Mouse (Mus musculus) small intestine, adult 2 months (tissue): ENCODE measurements around the gene Taf5l. TPM values are rescaled to one million over a fixed set of nuclear protein-coding genes. Genes with fewer than 3 reads are reported as not detected.

Source experiments
- H3K27ac ChIP-seq: fragments of 200-500 bp; 2 replicates; pipeline ENCODE4 v1.5.1; 2012; ENCODE audit warnings: low read depth, low read length, control low read depth, inconsistent platforms; ENCODE audit not compliant: insufficient read depth
- H3K27me3 ChIP-seq: fragments of 200-500 bp; 2 replicates; pipeline ENCODE4 v1.6.1; 2012; ENCODE audit warnings: mild to moderate bottlenecking, moderate library complexity, low read length, inconsistent platforms; ENCODE audit not compliant: control insufficient read depth, insufficient read depth
- H3K36me3 ChIP-seq: fragments of 200-500 bp; 2 replicates; pipeline ENCODE4 v1.6.1; 2012; ENCODE audit warnings: mild to moderate bottlenecking, low read length, control low read depth, inconsistent platforms; ENCODE audit not compliant: control insufficient read depth, insufficient read depth
- H3K4me1 ChIP-seq: fragments of 200-500 bp; 2 replicates; pipeline ENCODE4 v1.6.1; 2012; ENCODE audit warnings: low read length, inconsistent platforms, mixed read lengths; ENCODE audit not compliant: control insufficient read depth, insufficient read depth, insufficient read length
- H3K4me3 ChIP-seq: fragments of 200-500 bp; 2 replicates; pipeline ENCODE4 v1.5.1; 2012; ENCODE audit warnings: low read depth, mild to moderate bottlenecking, control low read depth, inconsistent platforms, low read length, moderate library complexity
- CTCF ChIP-seq: fragments of 200-500 bp; IDR thresholded peaks from 2 replicates; pipeline ENCODE4 v1.5.1; 2012; ENCODE audit warnings: low read depth, mild to moderate bottlenecking, control low read depth, inconsistent platforms, low read length, moderate library complexity, mixed read lengths; ENCODE audit not compliant: insufficient replicate concordance, insufficient read length; ENCODE audit errors: extremely low read depth
- POLR2A ChIP-seq: fragments of 200-500 bp; IDR thresholded peaks from 2 replicates; pipeline ENCODE4 v1.6.1; 2012; ENCODE audit warnings: low read depth, mild to moderate bottlenecking, control low read depth, inconsistent platforms, low read length, moderate library complexity
- WGBS: fragments of 180-500 bp; shearing (Covaris S2); methylation state at CpG from one replicate; pipeline ENCODE4 v1.1.7; 2018; 5-methylcytosine and 5-hydroxymethylcytosine counted together
- polyA plus RNA-seq: library from polyadenylated mRNA; depleted of rRNA; stranded (reverse); fragments of >200 nt; gene quantifications from 2 replicates; pipeline ENCODE4 v1.2.3, GENCODE M21; 2012

The Taf5l gene
- polyA plus RNA-seq, 1 experiment = 29.2 TPM

DNA sequence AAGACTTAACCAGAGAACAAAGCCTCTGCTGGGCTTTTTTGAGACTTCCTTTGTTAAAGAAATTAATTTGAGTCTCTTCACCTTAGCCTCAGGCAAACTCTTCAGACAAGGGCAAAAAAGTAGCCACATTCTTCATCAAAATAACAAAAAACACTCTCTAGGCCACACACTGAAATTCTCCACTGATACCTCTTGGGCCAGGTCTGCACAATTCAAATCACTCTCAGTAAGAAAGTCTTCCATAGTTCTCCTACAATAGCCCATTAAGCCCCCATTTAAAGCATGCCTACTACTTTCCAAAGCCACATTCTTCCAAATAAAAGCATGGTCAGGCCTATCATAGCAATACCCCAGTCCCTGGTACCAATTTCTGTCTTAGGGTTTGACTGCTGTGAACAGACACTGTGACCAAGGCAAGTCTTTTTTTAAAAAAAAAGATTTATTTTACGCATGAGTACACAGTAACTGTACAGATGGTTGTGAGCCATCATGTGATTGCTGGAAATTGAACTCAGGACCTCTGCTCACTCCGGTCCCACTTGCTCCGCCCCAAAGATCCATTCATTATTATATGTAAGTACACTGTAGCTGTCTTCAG is 9.1 kb downstream of the Taf5l start:
- Histone ChIP-seq H3K27ac (no peak overlapping the region), H3K36me3 (peaks cover 22% of the 10 kb centered on the region), H3K4me1 (peaks cover 11% of the 10 kb centered on the region), H3K4me3 (no peak overlapping the region), H3K27me3 (no peaks in the 10 kb centered on the region)
- 83% methylated on average over 3 of the region's 3 CpGs for WGBS
- TF ChIP-seq CTCF (no peak), POLR2A (no peak)

DNA sequence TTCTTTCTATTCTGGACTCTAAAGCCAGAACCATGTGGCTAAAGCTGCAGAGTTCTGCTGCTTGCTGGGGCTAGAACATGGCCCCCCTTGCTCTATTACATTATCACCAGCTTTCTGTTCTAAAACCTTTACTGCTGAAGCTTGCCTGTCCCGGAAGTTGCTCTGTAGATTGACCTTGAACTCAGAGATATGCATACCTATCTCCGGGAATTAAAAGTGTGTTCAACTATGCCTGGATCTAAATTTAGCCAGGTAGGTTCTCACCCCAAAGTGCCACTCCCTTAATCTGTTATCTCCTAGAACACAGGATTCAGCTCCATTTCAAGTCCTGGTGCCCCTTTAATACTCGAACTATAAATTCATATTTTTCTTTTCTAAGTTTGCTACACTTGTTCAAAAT is 9.6 kb downstream of the Taf5l start:
- Histone ChIP-seq H3K27ac (no peak overlapping the region), H3K4me3 (no peak overlapping the region), H3K27me3 (no peaks in the 10 kb centered on the region), H3K4me1 (peaks cover 11% of the 10 kb centered on the region), H3K36me3 (peaks cover 27% of the 10 kb centered on the region)
- no peak for TF ChIP-seq POLR2A
- 23% methylated on average over 3 of the region's 3 CpGs for WGBS

DNA sequence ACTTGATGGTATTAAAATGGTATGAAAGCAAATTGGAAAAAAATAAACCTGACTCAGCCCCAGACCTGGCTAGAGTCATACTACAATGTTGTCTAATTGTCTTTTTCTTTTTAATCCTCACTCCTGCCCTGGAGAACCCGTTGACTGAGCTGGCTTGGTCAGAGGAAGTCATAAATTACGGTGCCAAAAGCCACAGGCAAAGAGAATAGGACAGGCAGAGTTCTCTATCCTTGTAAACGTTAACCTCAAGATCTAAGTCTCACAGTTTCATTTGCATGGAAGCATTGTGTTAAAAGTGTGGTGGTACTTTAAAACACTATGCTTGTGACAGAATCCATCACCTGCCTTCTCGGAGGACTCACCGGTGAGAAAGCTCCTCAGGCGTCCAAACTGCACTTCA is 13.4 kb downstream of the Taf5l start:
- 75% methylated on average over 6 of the region's 6 CpGs for WGBS

DNA sequence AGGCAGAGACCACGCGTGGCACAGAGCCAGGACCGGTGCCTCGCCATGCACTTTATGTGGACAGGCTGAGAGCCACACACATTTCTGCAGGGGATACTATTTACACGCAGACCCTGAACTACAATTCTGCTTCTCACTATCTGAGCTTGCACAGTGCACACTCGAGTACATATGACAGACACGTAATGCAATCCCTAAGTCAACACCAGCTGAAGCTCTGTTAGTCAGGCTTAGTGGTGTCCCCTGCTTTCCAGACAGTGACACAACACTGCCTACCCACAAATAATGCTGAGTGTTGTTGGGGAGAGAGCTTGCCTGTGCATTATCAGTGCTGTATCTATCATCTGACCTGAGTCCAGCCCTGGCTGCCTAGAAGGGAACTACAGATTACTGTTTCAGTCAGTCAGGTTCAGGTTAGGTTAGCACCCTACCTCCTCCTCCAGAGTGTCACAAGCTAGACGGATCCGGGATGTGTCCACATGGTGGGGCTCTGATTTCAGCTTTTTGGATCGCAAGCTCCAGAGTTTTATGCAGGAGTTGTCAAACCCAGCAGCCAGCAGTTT is 18.6 kb downstream of the Taf5l start:
- Histone ChIP-seq H3K4me1 (no peaks in the 10 kb centered on the region), H3K27me3 (no peaks in the 10 kb centered on the region), H3K4me3 (no peak overlapping the region), H3K36me3 (peaks cover 62% of the 10 kb centered on the region), H3K27ac (no peak overlapping the region)
- 87% methylated on average over 10 of the region's 10 CpGs for WGBS
- TF ChIP-seq CTCF (no peak), POLR2A (no peak)

More for the DNA sequence above, 13.4 kb downstream of the Taf5l start:
- Histone ChIP-seq H3K4me3 (no peak overlapping the region), H3K27ac (no peak overlapping the region), H3K27me3 (no peaks in the 10 kb centered on the region), H3K36me3 (peaks cover 56% of the 10 kb centered on the region), H3K4me1 (peaks cover 5% of the 10 kb centered on the region; the same call in 1 of the 2 replicates)
- TF ChIP-seq CTCF (no peak), POLR2A (no peak)

DNA sequence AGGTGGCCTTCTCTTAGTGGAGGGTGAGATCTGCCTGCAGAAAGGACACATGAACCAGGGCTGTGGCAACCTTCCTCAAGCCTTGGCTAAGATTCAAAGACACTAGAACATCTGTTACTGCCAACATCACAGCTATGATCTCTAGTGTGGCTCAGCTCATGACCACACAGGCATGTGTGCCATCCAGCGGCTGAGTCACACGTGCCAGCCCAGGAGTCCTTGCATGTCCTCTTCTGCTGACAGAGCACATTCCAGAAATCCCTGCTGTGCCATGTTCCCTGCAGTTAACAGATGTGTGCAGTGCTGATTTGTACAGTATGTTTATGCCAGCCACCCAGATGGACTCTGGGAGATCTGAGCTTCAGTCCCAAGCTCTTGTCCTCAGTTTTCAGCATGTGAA is 21.6 kb downstream of the Taf5l start:
- Histone ChIP-seq H3K27ac (no peak overlapping the region), H3K36me3 (peaks cover 48% of the 10 kb centered on the region)

DNA sequence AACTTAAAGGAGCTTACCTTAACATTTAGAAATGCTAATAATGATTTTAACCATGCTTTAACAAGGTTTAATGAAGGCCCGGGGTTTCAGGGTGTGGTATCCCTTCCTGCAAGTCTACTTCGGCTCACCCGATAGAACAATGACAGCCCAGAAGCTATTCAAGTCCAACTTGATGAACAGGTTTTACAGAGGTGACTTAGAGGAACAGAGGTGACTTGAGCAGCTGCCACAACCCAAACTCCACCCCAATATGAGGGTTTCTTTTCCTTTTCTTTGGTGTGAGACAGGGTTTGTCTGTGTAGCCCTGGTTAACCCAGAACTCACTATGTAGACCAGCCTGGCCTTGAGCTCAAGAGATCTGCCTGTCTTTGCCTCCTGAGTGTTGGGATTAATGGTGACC is 27.2 kb downstream of the Taf5l start:
- TF ChIP-seq CTCF (no peak), POLR2A (no peak)
- 24% methylated on average over 3 of the region's 3 CpGs for WGBS
- Histone ChIP-seq H3K4me1 (peaks cover 8% of the 10 kb centered on the region), H3K36me3 (peaks cover 13% of the 10 kb centered on the region), H3K4me3 (no peak overlapping the region), H3K27ac (peak overlapping the region; percentile 62), H3K27me3 (no peaks in the 10 kb centered on the region)

More for the DNA sequence above, 21.6 kb downstream of the Taf5l start:
- TF ChIP-seq POLR2A (no peak), CTCF (no peak)
- peaks cover 2% of the 10 kb centered on the region; the same call in 1 of the 2 replicates for H3K4me1 ChIP-seq
- no peak overlapping the region for H3K4me3 ChIP-seq
- WGBS = 58% methylated on average over 2 of the region's 2 CpGs
- H3K27me3 ChIP-seq = no peaks in the 10 kb centered on the region

DNA sequence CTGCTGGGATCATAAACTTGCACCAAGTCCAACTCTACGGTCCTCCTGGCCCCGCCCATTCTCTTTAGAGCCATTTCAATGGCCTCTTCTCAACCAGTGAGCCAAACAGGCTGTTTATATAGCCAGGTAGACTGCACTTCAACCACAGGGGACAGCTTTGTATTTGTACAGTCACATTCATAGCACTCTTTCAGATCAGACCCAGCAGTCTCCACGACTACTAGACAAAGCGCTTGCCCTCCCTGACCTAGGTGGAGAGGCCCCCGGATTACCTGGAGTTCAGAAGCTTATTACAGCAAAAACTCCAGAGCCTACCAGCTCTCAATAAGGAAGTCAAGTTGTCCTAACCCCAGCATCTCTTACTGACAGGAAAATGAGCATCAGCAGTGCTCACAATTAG is 27.6 kb downstream of the Taf5l start:
- H3K4me1 ChIP-seq = peaks cover 11% of the 10 kb centered on the region
- H3K27ac ChIP-seq = peak overlapping the region; percentile 62
- H3K4me3 ChIP-seq = no peak overlapping the region
- H3K36me3 ChIP-seq = peaks cover 11% of the 10 kb centered on the region
- TF ChIP-seq POLR2A = no peak
- no peak for TF ChIP-seq CTCF
- WGBS = 42% methylated on average over 5 of the region's 5 CpGs
- no peaks in the 10 kb centered on the region for H3K27me3 ChIP-seq

DNA sequence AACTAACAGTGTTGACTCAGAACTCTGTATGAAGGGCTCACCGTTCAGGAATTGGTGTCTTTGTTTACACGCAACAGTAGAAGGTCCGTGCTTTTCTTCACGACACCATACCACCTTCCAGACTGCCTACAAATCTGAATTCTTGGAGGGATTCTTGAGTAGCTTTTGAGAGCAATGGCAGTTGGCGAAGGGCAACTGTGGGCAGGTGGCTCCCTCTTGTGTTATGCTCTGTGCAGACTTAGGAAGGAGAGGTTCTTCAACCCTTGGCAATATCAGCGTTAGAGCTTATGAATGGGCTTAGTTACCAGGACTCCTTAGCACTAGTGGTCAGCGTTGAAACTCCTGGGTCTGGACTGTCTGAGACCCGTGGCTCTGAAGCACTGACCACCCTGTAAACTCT is 28.6 kb downstream of the Taf5l start:
- H3K4me3 ChIP-seq = no peak overlapping the region
- 82% methylated on average over 8 of the region's 8 CpGs for WGBS
- no peaks in the 10 kb centered on the region for H3K27me3 ChIP-seq

More for the DNA sequence above, 28.6 kb downstream of the Taf5l start:
- Histone ChIP-seq H3K36me3 (peaks cover 9% of the 10 kb centered on the region), H3K27ac (no peak overlapping the region), H3K4me1 (peaks cover 14% of the 10 kb centered on the region)
- TF ChIP-seq POLR2A = no peak
- peak; percentile 30; the same call in 1 of the 2 replicates for TF ChIP-seq CTCF
